Mouse (Mus musculus) midbrain, postnatal 0 days (tissue): ENCODE measurements at regions not wholly inside any gene's neighbourhood (a gene's known extent, or its start where the extent isn't known, plus 50 kb on each side); places are given as distances from the start of the nearest gene placed in this dataset.
A peak's percentile ranks its signal among the peaks of the same experiment; 100 is the strongest.

ENCODE experiments used
- ATAC-seq: fragments of 200-750 bp; cut with Nextera tagmentation; 2 replicates; pipeline ENCODE4 v1.8.0; 2017; ENCODE audit warnings: moderate number of reproducible peaks, mild to moderate bottlenecking, moderate TSS enrichment, moderate library complexity; ENCODE audit not compliant: low FRiP score
- DNase-seq: peaks from one replicate; pipeline ENCODE4 v3.0.0-alpha.2; 2015; ENCODE audit warnings: low spot score
- H3K27ac ChIP-seq: fragments of 300-500 bp; sonication (generic); 2 replicates; pipeline ENCODE4 v1.5.1; 2014; ENCODE audit warnings: low read depth, mild to moderate bottlenecking, low read length, mixed read lengths
- H3K27me3 ChIP-seq: fragments of 300-500 bp; sonication (generic); 2 replicates; pipeline ENCODE4 v1.6.1; 2014; ENCODE audit warnings: low read length, control low read depth, mixed read lengths; ENCODE audit not compliant: insufficient read depth
- H3K36me3 ChIP-seq: fragments of 300-500 bp; sonication (generic); 2 replicates; pipeline ENCODE4 v1.6.1; 2014; ENCODE audit warnings: low read length, control low read depth, mixed read lengths; ENCODE audit not compliant: insufficient read depth
- H3K4me1 ChIP-seq: fragments of 300-500 bp; sonication (generic); 2 replicates; pipeline ENCODE4 v1.6.1; 2014; ENCODE audit warnings: mild to moderate bottlenecking, control low read depth, antibody characterized with exemption, low read length, mixed read lengths; ENCODE audit not compliant: insufficient read depth
- H3K4me2 ChIP-seq: fragments of 300-500 bp; sonication (generic); 2 replicates; pipeline ENCODE4 v1.6.1; 2014; ENCODE audit warnings: low read depth, mild to moderate bottlenecking, low read length, mixed read lengths; ENCODE audit not compliant: poor library complexity, severe bottlenecking
- H3K4me3 ChIP-seq: fragments of 300-500 bp; sonication (generic); 2 replicates; pipeline ENCODE4 v1.5.1; 2014; ENCODE audit warnings: low read depth, mild to moderate bottlenecking, low read length, moderate library complexity
- H3K9ac ChIP-seq: fragments of 300-500 bp; sonication (generic); replicated peaks from 2 replicates; pipeline ENCODE4 v1.6.1; 2014; ENCODE audit warnings: mild to moderate bottlenecking, low read length, moderate library complexity, mixed read lengths; ENCODE audit not compliant: poor library complexity, severe bottlenecking
- H3K9me3 ChIP-seq: fragments of 300-500 bp; sonication (generic); 2 replicates; pipeline ENCODE4 v1.6.1; 2016; ENCODE audit warnings: low read length, control low read depth
- CTCF ChIP-seq: IDR thresholded peaks from 2 replicates; pipeline ENCODE4 v1.5.1; 2016; ENCODE audit warnings: antibody characterized with exemption, mild to moderate bottlenecking
- WGBS: fragments of 180-500 bp; shearing (Covaris S2); extraction: QIAGEN DNeasy Blood & Tissue Kit; methylation state at CpG from one replicate; pipeline ENCODE4 v1.1.7; 2014; 5-methylcytosine and 5-hydroxymethylcytosine counted together

GRCm38 (mm10) chr10:15248899-15249298, 530.9 kb upstream of the Gje1 start:
- Histone ChIP-seq H3K27ac (no peak overlapping the region), H3K4me3 (no peak overlapping the region), H3K4me2 (no peak overlapping the region), H3K9me3 (no peaks in the 10 kb centered on the region), H3K4me1 (no peaks in the 10 kb centered on the region), H3K9ac (no peak overlapping the region), H3K36me3 (no peaks in the 10 kb centered on the region), H3K27me3 (no peaks in the 10 kb centered on the region)
- TF ChIP-seq CTCF, result no peak
- no peak for ATAC-seq
- WGBS, result 87% methylated on average over 3 of the region's 3 CpGs
- no peak for DNase-seq

GRCm38 (mm10) chr10:15244376-15245262, 526.6 kb upstream of the Gje1 start:
- no peaks in the 10 kb centered on the region for H3K9me3 ChIP-seq
- 76% methylated on average over 6 of the region's 6 CpGs for WGBS
- H3K4me3 ChIP-seq, result no peak overlapping the region
- ATAC-seq, result no peak
- no peak for TF ChIP-seq CTCF
- H3K27ac ChIP-seq, result no peak overlapping the region
- DNase-seq, result no peak
- H3K4me2 ChIP-seq, result no peak overlapping the region
- no peaks in the 10 kb centered on the region for H3K36me3 ChIP-seq
- H3K27me3 ChIP-seq, result no peaks in the 10 kb centered on the region
- no peak overlapping the region for H3K9ac ChIP-seq
- H3K4me1 ChIP-seq, result no peaks in the 10 kb centered on the region

GRCm38 (mm10) chr10:15243460-15243859, 525.4 kb upstream of the Gje1 start:
- WGBS, result 63% methylated on average over 2 of the region's 2 CpGs
- DNase-seq (no peak), ATAC-seq (no peak)
- H3K27me3 ChIP-seq, result no peaks in the 10 kb centered on the region
- no peaks in the 10 kb centered on the region for H3K9me3 ChIP-seq
- no peak overlapping the region for H3K4me3 ChIP-seq
- H3K4me2 ChIP-seq, result no peak overlapping the region
- no peaks in the 10 kb centered on the region for H3K4me1 ChIP-seq
- H3K27ac ChIP-seq, result no peak overlapping the region
- no peaks in the 10 kb centered on the region for H3K36me3 ChIP-seq
- no peak for TF ChIP-seq CTCF
- H3K9ac ChIP-seq, result no peak overlapping the region

GRCm38 (mm10) chr10:15218883-15219282, 500.9 kb upstream of the Gje1 start:
- H3K9me3 ChIP-seq, result no peaks in the 10 kb centered on the region
- 83% methylated on average over 3 of the region's 3 CpGs for WGBS
- H3K27ac ChIP-seq, result no peak overlapping the region
- no peak overlapping the region for H3K4me3 ChIP-seq
- H3K4me2 ChIP-seq, result no peak overlapping the region
- no peak for DNase-seq
- ATAC-seq, result no peak
- no peaks in the 10 kb centered on the region for H3K27me3 ChIP-seq
- no peaks in the 10 kb centered on the region for H3K36me3 ChIP-seq
- H3K4me1 ChIP-seq, result no peaks in the 10 kb centered on the region
- no peak overlapping the region for H3K9ac ChIP-seq
- peak; percentile 58 for TF ChIP-seq CTCF

DNA sequence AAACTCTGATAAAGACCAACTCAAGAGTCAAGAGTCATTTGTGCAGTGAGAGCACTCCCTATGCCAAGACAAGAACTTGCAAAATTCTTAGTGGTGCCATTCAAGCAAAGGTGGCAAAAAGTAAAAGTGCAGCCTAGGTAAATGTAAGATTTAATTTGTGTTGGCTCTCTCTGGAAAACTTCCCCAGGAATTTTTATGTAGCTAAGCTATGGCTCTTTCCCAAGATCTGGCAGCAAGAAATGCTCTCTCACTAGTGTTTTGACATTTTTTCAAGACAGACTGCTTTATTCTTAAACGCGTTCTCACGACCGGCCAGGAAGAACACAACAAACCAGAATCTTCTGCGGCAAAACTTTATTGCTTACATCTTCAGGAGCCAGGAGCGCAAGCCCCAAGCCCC, 461.6 kb upstream of the Gje1 start:
- H3K4me3 ChIP-seq, result no peak overlapping the region
- no peaks in the 10 kb centered on the region for H3K4me1 ChIP-seq
- no peak overlapping the region for H3K9ac ChIP-seq
- WGBS, result 94% methylated on average over 6 of the region's 6 CpGs
- no peak for TF ChIP-seq CTCF
- H3K36me3 ChIP-seq, result no peaks in the 10 kb centered on the region
- ATAC-seq (no peak), DNase-seq (no peak)
- no peaks in the 10 kb centered on the region for H3K27me3 ChIP-seq
- H3K9me3 ChIP-seq, result no peaks in the 10 kb centered on the region
- H3K27ac ChIP-seq, result no peak overlapping the region
- H3K4me2 ChIP-seq, result no peak overlapping the region

DNA sequence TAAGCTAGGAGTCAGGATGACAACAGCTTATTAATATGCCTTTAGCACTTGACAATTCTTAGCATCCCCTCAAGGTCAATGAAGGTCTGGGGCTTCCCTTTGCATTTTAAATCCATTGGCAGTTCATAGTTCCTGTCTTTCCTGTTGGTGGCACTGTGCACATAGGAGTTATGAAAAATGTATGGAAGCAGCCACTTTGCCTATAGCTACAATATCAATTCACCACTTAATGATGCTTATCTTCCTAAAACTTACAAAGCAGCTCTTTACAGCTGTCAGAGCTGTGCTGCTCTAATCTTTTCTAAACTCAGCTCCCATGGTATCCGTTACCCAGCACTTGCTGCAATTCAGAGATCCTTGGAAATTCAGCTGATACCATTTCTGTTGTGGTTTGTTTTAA, 456.4 kb upstream of the Gje1 start:
- Histone ChIP-seq H3K36me3 (no peaks in the 10 kb centered on the region), H3K27ac (no peak overlapping the region), H3K4me3 (no peak overlapping the region), H3K4me2 (no peak overlapping the region), H3K4me1 (no peaks in the 10 kb centered on the region), H3K27me3 (no peaks in the 10 kb centered on the region), H3K9me3 (no peaks in the 10 kb centered on the region), H3K9ac (no peak overlapping the region)
- peak; percentile 45 for DNase-seq
- peak; percentile 66 for TF ChIP-seq CTCF
- WGBS, result 36% methylated on average over 1 of the region's 1 CpGs
- ATAC-seq, result no peak
